Mouse (Mus musculus): ENCODE data around the gene Tnfsf12. TPM values are rescaled to one million over a fixed set of nuclear protein-coding genes. Genes with fewer than 3 reads are reported as not detected.
A peak's percentile ranks its signal among the peaks of the same experiment; 100 is the strongest.

Gene Tnfsf12
- polyA plus RNA-seq, 1 experiment from 2014 or later, result 6.9 TPM

GRCm38 (mm10) chr11:69666665-69667005 lies 29.0 kb downstream of the Tnfsf12 start:
- Histone ChIP-seq H3K4me3 (ENCODE audit: low read depth, low read length) (no peak overlapping the region), H3K4me1 (replicated peaks; ENCODE audit: control insufficient read depth, insufficient read depth) (0 out of 2 replicates have a peak, but pooled peaks cover 2% of the 10 kb centered on the region), H3K27me3 (ENCODE audit: control insufficient read depth, insufficient read depth, low read length) (no peaks in the 10 kb centered on the region), H3K4me2 (replicated peaks; ENCODE audit: low read depth) (no peak overlapping the region), H3K27ac (replicated peaks) (no peak overlapping the region; the same call in 1 of the 2 replicates), H3K9ac (ENCODE audit: low read length) (no peak overlapping the region), H3K36me3 (ENCODE audit: control insufficient read depth, insufficient read depth, low read length) (peaks cover 16% of the 10 kb centered on the region), H3K9me3 (ENCODE audit: control insufficient read depth, low read length) (no peaks in the 10 kb centered on the region)
- ATAC-seq (ENCODE audit: low FRiP score, low TSS enrichment) (no peak), DNase-seq (ENCODE audit: low spot score) (no peak)
- 71% methylated on average over 3 of the region's 3 CpGs for WGBS
- TF ChIP-seq EP300 (optimal IDR thresholded peaks at IDR 0.05), result no peak
- TF ChIP-seq CTCF (IDR thresholded peaks at IDR 0.05; ENCODE audit: low read depth), result no peak

GRCm38 (mm10) chr11:69665961-69666664 lies 29.5 kb downstream of the Tnfsf12 start, which contains the start of gene Cd68:
Cd68 (minus strand) TSS chr11:69666153.
- Histone ChIP-seq H3K4me1 (replicated peaks; ENCODE audit: control insufficient read depth, insufficient read depth) (0 out of 2 replicates have a peak, but pooled peaks cover 2% of the 10 kb centered on the region), H3K4me2 (replicated peaks; ENCODE audit: low read depth) (no peak within 1 kb of the TSS), H3K9ac (ENCODE audit: low read length) (no peak within 1 kb of the TSS), H3K36me3 (ENCODE audit: control insufficient read depth, insufficient read depth, low read length) (peaks cover 16% of the 10 kb centered on the region), H3K9me3 (ENCODE audit: control insufficient read depth, low read length) (no peaks in the 10 kb centered on the region), H3K27me3 (ENCODE audit: control insufficient read depth, insufficient read depth, low read length) (no peaks in the 10 kb centered on the region), H3K27ac (replicated peaks) (peak within 1 kb of the TSS; percentile 70), H3K4me3 (ENCODE audit: low read depth, low read length) (no peak within 1 kb of the TSS)
- DNase-seq (ENCODE audit: low spot score), result peak; percentile 78
- WGBS, result 20% methylated on average over 7 of the region's 7 CpGs
- peak; percentile 47 for ATAC-seq (ENCODE audit: low FRiP score, low TSS enrichment)
- TF ChIP-seq EP300 (optimal IDR thresholded peaks at IDR 0.05) (no peak), CTCF (IDR thresholded peaks at IDR 0.05; ENCODE audit: low read depth) (no peak)

GRCm38 (mm10) chr11:69665457-69665960 lies 30.1 kb downstream of the Tnfsf12 start:
- H3K27ac ChIP-seq (replicated peaks), result peak overlapping the region; percentile 70
- H3K4me2 ChIP-seq (replicated peaks; ENCODE audit: low read depth), result no peak overlapping the region
- WGBS, result 60% methylated on average over 9 of the region's 9 CpGs

GRCm38 (mm10) chr11:69664841-69665240 lies 30.8 kb downstream of the Tnfsf12 start:
- peaks cover 16% of the 10 kb centered on the region for H3K36me3 ChIP-seq (ENCODE audit: control insufficient read depth, insufficient read depth, low read length)
- no peak overlapping the region for H3K9ac ChIP-seq (ENCODE audit: low read length)
- TF ChIP-seq EP300 (optimal IDR thresholded peaks at IDR 0.05) (no peak), CTCF (IDR thresholded peaks at IDR 0.05; ENCODE audit: low read depth) (no peak)
- H3K27ac ChIP-seq (replicated peaks), result no peak overlapping the region; the same call in 1 of the 2 replicates
- no peak for ATAC-seq (ENCODE audit: low FRiP score, low TSS enrichment)
- WGBS, result 86% methylated on average over 7 of the region's 7 CpGs
- DNase-seq (ENCODE audit: low spot score), result no peak
- H3K4me1 ChIP-seq (replicated peaks; ENCODE audit: control insufficient read depth, insufficient read depth), result 0 out of 2 replicates have a peak, but pooled peaks cover 2% of the 10 kb centered on the region
- no peaks in the 10 kb centered on the region for H3K9me3 ChIP-seq (ENCODE audit: control insufficient read depth, low read length)
- no peak overlapping the region for H3K4me3 ChIP-seq (ENCODE audit: low read depth, low read length)
- H3K27me3 ChIP-seq (ENCODE audit: control insufficient read depth, insufficient read depth, low read length), result no peaks in the 10 kb centered on the region
- no peak overlapping the region for H3K4me2 ChIP-seq (replicated peaks; ENCODE audit: low read depth)

More at GRCm38 (mm10) chr11:69665457-69665960, 30.1 kb downstream of the Tnfsf12 start:
- ATAC-seq (ENCODE audit: low FRiP score, low TSS enrichment), result no peak
- Histone ChIP-seq H3K9ac (ENCODE audit: low read length) (no peak overlapping the region), H3K9me3 (ENCODE audit: control insufficient read depth, low read length) (no peaks in the 10 kb centered on the region), H3K27me3 (ENCODE audit: control insufficient read depth, insufficient read depth, low read length) (no peaks in the 10 kb centered on the region), H3K4me3 (ENCODE audit: low read depth, low read length) (no peak overlapping the region), H3K4me1 (replicated peaks; ENCODE audit: control insufficient read depth, insufficient read depth) (0 out of 2 replicates have a peak, but pooled peaks cover 2% of the 10 kb centered on the region), H3K36me3 (ENCODE audit: control insufficient read depth, insufficient read depth, low read length) (peaks cover 16% of the 10 kb centered on the region)
- no peak for DNase-seq (ENCODE audit: low spot score)
- TF ChIP-seq EP300 (optimal IDR thresholded peaks at IDR 0.05), result no peak
- TF ChIP-seq CTCF (IDR thresholded peaks at IDR 0.05; ENCODE audit: low read depth), result no peak

- DNase-seq (ENCODE audit: low spot score), result no peak
- no peak for ATAC-seq (ENCODE audit: low FRiP score, low TSS enrichment)
- Histone ChIP-seq H3K4me2 (replicated peaks; ENCODE audit: low read depth) (no peak overlapping the region), H3K9me3 (ENCODE audit: control insufficient read depth, low read length) (no peaks in the 10 kb centered on the region), H3K4me3 (ENCODE audit: low read depth, low read length) (no peak overlapping the region), H3K27ac (replicated peaks) (peak overlapping the region; percentile 96; the same call in 1 of the 2 replicates), H3K9ac (ENCODE audit: low read length) (no peak overlapping the region), H3K27me3 (ENCODE audit: control insufficient read depth, insufficient read depth, low read length) (no peaks in the 10 kb centered on the region), H3K4me1 (replicated peaks; ENCODE audit: control insufficient read depth, insufficient read depth) (0 out of 2 replicates have a peak, but pooled peaks cover 2% of the 10 kb centered on the region), H3K36me3 (ENCODE audit: control insufficient read depth, insufficient read depth, low read length) (peaks cover 10% of the 10 kb centered on the region)
- no peak for TF ChIP-seq EP300 (optimal IDR thresholded peaks at IDR 0.05)
- TF ChIP-seq CTCF (IDR thresholded peaks at IDR 0.05; ENCODE audit: low read depth), result no peak
- WGBS, result 74% methylated on average over 6 of the region's 6 CpGs
Measured at GRCm38 (mm10) chr11:69663795-69664194, 31.9 kb downstream of the Tnfsf12 start.

All from stomach, postnatal 0 days (tissue).